Mouse (Mus musculus) macrophage (primary cell): Measurements from ENCODE around the gene Rhbdd3. TPM values are rescaled to one million over a fixed set of nuclear protein-coding genes. Genes with fewer than 3 reads are reported as not detected.

Source experiments
- H3K27ac ChIP-seq: fragments of 350-480 bp; formaldehyde crosslinking; 2 replicates; pipeline ENCODE4 v1.9.0; 2021
- H3K36me3 ChIP-seq: fragments of 350-480 bp; formaldehyde crosslinking; 2 replicates; pipeline ENCODE4 v1.9.0; 2021; ENCODE audit errors: inconsistent target
- H3K4me3 ChIP-seq: fragments of 350-480 bp; formaldehyde crosslinking; 2 replicates; pipeline ENCODE4 v1.9.0; 2021; ENCODE audit errors: inconsistent target
- H3K79me2 ChIP-seq: fragments of 350-480 bp; formaldehyde crosslinking; 2 replicates; pipeline ENCODE4 v1.9.0; 2021; ENCODE audit errors: inconsistent target
- WGBS: methylation state at CpG from one replicate; pipeline ENCODE4 v1.1.7; 2026; ENCODE audit warnings: inconsistent platforms; ENCODE audit not compliant: missing documents; 5-methylcytosine and 5-hydroxymethylcytosine counted together
- polyA plus RNA-seq: library from polyadenylated mRNA; stranded (reverse); fragments of 250-400 nt; gene quantifications from 3 replicates; pipeline ENCODE4 v1.2.4, GENCODE M21; 2018; ENCODE audit warnings: inconsistent platforms

Rhbdd3 gene
- polyA plus RNA-seq, 1 experiment from 2014 or later, result 7.5 TPM

DNA sequence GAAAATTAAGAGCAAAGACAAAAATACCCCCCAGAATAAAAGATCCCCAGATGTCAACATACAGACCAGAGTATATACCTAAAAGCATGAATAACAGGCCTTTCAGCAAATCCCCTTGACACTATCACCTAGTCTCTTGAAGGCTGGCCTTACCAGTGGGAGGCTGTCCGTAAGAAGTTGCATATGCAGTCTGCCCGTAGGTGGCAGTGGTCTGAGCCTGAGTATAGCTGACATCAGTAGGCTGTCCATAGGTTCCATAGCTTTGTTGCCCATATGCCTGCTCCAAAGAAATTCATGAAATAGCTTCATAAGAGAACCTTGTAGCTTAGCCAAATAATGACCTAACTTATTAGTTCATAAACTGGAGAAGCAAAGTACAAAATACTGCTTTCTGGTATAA, 7.0 kb upstream of the Rhbdd3 start:
- Histone ChIP-seq H3K79me2 (peaks cover 100% of the 10 kb centered on the region), H3K36me3 (peaks cover 67% of the 10 kb centered on the region), H3K4me3 (no peak overlapping the region), H3K27ac (no peak overlapping the region)
- 46% methylated on average over 2 of the region's 2 CpGs for WGBS

DNA sequence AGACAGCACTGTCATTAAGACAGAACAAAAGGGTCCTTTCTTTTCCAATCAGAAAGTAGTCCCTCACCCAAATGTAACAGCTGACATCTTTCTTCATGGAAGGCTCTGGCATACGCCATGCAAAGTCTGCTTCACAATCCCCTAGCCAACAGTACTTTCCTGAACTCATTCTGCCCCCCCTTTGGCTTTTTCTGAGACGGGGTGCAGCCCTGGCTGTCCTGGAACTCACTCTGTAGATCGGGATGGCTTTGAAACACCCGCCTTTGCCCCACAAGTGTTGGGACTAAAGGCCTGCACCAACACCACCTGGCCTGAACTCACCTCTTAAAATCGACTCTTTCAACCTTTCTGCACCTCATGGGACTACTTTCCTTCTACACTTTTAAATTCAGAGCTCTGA, 2.8 kb upstream of the Rhbdd3 start:
- H3K36me3 ChIP-seq, result peaks cover 27% of the 10 kb centered on the region
- H3K79me2 ChIP-seq, result peaks cover 84% of the 10 kb centered on the region
- no peak overlapping the region for H3K27ac ChIP-seq
- H3K4me3 ChIP-seq, result no peak overlapping the region
- whole genome bisulfite sequencing, result 76% methylated on average over 5 of the region's 5 CpGs

DNA sequence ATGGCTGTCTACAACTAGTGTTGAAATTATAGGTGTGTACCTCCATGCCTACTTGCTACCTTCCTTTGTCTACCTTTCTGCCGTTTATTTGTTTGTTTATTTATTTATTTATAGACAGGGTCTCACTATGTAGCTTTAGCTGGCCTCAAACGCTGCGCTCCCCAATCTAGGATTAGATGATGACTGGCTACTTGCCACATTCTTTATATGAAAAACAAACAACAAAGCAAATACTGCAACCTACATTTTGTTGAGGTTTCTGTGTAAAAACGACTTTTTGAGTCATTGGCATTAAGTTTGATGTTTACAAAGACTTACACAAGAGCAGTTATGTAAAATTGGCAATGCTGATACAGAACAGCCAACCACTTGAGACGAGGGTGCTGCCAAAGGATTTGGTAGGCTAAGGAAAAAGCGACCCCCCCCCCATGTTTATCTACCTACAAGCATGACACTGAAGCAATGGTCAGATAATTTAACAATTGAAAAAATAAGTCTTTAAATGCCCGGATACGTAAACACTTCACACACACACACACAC, 2.2 kb upstream of the Rhbdd3 start:
- 51% methylated on average over 7 of the region's 8 CpGs for WGBS
- H3K79me2 ChIP-seq, result peaks cover 77% of the 10 kb centered on the region
- no peak overlapping the region for H3K27ac ChIP-seq
- peak overlapping the region; percentile 84; the same call in 1 of the 2 replicates for H3K4me3 ChIP-seq
- H3K36me3 ChIP-seq, result peaks cover 21% of the 10 kb centered on the region

DNA sequence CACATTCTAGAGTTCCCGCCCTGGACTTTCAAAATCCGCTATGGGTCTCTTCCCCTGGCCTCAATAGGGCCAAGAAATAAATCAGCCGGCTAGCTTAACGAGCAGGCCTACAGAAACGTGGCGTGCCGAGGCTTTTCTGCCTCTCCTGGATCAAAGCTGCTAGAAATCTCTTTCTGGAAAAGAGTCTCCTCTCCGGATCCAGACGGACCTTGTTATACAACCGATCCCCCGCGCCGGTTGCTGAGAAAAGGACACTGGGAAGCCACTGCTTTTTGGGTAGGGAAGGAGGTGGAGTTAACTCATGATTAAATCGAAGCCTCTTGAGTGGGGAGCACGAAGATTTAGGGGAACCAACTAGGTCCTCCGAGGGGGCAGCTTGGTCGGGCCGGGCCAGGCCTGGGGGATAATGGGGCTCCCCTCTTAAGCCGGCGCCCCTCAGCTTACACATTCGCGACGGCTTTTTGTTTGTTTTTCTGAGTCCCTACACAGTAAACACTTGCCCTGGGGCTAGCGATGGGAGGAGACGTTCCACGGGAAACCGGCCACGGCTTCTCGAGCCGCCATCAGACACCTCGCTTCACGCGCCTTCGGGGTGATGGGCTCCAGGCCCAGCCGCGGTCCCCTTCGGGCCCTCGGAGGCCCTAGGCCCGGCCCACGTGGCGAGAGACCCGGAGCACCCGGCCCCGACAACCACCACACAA, 541 bp upstream of the Rhbdd3 start:
- peak overlapping the region; percentile 99 for H3K27ac ChIP-seq
- 3% methylated on average over 36 of the region's 44 CpGs for WGBS
- peaks cover 5% of the 10 kb centered on the region; the same call in 1 of the 2 replicates for H3K36me3 ChIP-seq
- peak overlapping the region; percentile 84 for H3K4me3 ChIP-seq
- peaks cover 61% of the 10 kb centered on the region for H3K79me2 ChIP-seq

DNA sequence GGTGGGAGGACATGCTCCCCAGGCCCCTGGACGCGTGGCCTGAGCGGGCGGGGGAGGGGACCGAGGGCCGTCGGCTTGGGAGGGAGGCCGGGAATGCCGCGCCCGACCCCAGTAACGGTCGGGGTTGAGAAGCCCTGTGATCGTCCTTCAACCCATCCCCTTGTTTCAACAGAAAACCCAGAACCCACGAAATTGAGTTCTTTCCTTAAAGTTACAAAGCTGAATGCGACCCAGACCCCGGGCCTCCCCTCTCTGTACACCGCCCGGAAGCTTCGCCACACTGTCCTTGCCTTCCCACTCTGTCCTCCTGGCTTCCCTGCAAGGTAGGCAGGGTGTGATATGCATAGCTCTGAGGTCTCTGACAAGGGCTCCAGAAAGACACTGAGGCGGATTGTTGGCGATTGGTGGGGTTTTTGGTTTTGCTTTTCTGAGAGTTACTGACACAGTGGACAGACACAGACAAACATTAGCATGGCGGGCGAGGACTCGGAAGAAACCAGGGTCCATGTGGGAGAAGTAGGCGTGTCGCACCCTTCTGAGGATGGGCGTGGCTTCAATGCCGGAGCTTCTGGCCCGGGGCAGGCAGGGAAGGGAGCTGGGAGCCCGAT, 954 bp downstream of the Rhbdd3 start:
- peak overlapping the region; percentile 99 for H3K27ac ChIP-seq
- peaks cover 46% of the 10 kb centered on the region for H3K79me2 ChIP-seq
- 1% methylated on average over 28 of the region's 31 CpGs for WGBS
- peak overlapping the region; percentile 55 for H3K4me3 ChIP-seq
- H3K36me3 ChIP-seq, result peaks cover under 1% of the 10 kb centered on the region; the same call in 1 of the 2 replicates

DNA sequence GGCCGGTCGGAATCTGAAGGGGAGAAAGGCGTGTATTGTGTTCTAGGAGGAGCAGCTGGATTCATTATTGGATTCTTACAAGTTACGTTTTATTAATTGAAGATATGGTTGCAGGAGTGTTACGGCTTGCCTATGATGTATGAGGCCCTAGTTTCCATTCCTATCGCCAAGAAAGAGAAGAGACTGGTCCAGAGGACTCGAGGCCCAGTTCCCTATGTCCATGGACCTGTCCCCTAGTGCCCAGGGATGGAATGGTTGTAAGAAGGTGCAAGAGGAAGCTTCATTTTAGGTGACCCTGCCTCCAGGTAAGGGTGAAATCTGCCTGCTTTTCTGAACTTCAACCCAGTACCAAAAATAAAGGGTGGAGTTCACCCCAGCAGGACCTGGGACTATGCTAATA, 1.6 kb downstream of the Rhbdd3 start:
- H3K4me3 ChIP-seq, result peak overlapping the region; percentile 55
- peaks cover 6% of the 10 kb centered on the region; the same call in 1 of the 2 replicates for H3K36me3 ChIP-seq
- WGBS, result 6% methylated on average over 7 of the region's 7 CpGs
- peaks cover 40% of the 10 kb centered on the region for H3K79me2 ChIP-seq
- H3K27ac ChIP-seq, result peak overlapping the region; percentile 99

DNA sequence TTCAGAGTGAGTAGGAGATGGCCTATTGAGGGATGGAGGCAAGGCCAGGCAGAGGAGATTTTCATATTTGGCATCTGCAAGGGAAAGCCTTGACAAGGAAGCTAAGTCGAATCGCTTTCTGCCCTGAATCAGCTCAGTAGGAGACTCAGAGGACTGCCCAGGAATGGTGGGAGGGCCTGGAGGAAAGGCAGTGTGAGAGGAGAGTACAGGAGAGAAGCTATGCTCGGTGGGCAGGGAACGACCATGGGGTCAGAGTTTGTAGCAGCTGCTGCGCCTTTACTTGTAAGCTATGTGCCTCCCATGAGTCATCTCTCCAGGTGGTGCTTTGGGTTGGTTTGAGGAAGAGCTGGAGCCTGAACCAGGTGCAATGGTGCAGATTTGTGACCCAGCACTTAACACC, 2.1 kb downstream of the Rhbdd3 start:
- 91% methylated on average over 5 of the region's 5 CpGs for WGBS
- Histone ChIP-seq H3K27ac (no peak overlapping the region), H3K79me2 (peaks cover 35% of the 10 kb centered on the region), H3K36me3 (peaks cover 6% of the 10 kb centered on the region; the same call in 1 of the 2 replicates), H3K4me3 (no peak overlapping the region)

DNA sequence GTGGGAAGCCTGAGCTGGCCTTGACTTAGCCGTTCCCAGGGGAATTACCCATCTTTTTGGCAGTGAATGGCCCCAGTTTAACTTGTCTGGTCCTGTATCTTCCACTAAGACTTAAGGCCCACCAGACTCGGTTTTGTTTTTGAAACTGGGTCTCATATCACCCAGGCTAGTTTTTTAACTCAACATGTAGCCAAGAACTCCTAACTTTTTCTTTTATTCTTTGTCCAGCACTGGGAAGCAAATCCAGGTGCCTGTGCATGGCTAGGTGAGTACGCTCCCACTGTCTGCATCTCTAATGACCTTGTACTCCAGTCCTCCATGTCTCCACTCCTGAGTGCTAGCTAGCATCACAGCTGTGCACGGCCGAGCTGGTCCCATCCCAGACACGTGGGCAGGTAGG, 2.9 kb downstream of the Rhbdd3 start:
- Histone ChIP-seq H3K27ac (no peak overlapping the region), H3K36me3 (peaks cover 6% of the 10 kb centered on the region; the same call in 1 of the 2 replicates), H3K79me2 (peaks cover 26% of the 10 kb centered on the region), H3K4me3 (no peak overlapping the region)
- 95% methylated on average over 6 of the region's 6 CpGs for whole genome bisulfite sequencing

DNA sequence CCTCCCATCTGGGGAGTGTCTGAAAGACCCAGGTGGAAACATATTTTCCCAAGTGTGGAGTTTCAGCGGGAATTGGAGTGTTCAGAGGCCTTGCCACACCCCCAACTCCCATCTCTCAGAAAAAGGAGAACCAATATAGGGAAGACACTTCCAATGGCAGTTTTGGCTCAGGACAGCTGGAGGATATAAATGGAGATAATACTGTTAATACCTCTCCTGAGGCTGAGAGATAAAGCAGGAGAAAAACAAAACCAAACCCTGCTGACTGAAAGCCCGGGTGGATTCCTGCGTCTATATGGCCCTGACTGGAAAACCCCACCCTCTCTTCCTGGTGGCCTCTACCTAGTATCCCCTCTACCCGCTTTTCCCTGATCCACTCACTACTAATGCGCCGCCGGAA, 3.7 kb downstream of the Rhbdd3 start:
- 88% methylated on average over 7 of the region's 7 CpGs for WGBS
- H3K4me3 ChIP-seq, result no peak overlapping the region
- H3K79me2 ChIP-seq, result peaks cover 19% of the 10 kb centered on the region
- peaks cover 6% of the 10 kb centered on the region; the same call in 1 of the 2 replicates for H3K36me3 ChIP-seq
- H3K27ac ChIP-seq, result no peak overlapping the region

DNA sequence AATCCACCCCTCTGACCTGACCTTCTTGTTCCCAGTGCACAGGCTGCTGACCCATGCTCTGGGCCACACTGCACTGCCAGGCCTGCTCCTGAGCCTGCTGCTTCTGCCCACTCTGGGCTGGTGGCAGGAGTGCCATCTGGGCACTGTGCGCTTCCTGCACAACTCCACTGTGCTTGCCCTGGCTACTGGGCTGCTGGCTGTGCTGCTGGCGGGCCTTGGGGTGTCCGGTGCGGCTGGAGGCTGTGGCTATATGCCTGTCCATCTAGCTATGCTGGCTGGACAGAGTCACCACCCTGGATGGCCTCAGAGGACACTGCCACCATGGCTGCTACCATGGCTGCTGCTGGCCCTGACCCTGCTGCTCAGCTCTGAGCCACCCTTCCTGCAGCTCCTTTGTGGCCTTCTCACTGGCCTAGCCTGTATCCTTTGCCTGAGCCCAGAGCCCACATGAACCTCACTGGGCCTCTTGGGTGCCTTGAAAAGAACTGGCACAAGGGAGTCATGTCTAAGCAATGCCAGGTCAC, 5.3 kb downstream of the Rhbdd3 start:
- Histone ChIP-seq H3K4me3 (no peak overlapping the region), H3K79me2 (peaks cover 4% of the 10 kb centered on the region; the same call in 1 of the 2 replicates), H3K36me3 (peaks cover 6% of the 10 kb centered on the region; the same call in 1 of the 2 replicates), H3K27ac (no peak overlapping the region)
- 100% methylated on average over 4 of the region's 4 CpGs for WGBS

DNA sequence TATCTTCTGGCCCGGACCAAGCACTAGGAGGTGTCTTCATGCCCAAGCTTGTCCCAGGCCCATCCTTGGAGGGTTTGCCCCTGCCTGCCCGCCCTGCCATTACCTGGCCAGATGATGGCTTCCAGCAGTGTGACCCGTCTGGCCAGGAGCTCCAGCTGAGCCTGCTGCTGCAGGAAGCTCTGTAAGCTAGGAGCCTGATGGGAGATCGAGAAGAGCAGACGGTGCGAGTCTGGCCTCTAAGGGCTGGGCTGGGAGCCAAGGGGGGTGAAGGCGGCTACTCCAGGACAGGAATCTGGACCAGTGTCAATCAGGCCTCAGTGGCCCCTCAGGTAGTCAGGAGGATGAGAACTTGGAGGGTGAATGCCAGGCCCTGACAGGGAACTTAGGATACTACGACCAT, 10.7 kb downstream of the Rhbdd3 start:
- no peak overlapping the region for H3K4me3 ChIP-seq
- H3K27ac ChIP-seq, result no peak overlapping the region
- H3K79me2 ChIP-seq, result no peaks in the 10 kb centered on the region
- WGBS, result 96% methylated on average over 8 of the region's 8 CpGs
- H3K36me3 ChIP-seq, result peaks cover 6% of the 10 kb centered on the region; the same call in 1 of the 2 replicates

DNA sequence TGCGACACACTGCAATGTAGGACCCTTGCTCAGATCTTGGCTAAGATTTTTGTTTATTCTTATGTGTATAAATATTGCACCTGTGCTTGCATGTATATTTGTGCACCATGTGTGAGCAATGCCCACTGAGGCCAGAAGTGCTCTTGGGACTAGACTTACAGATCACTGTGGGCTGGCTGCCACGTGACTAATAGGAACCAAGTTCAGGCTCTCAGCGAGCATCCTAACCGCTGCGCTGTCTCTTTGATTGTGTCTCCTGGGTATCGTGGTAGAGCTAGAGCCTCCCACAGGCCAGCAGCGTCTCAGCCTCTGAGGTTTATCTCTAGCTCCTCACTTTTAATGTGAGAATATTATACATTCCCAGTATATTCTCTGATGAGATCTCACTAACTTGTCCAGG, 14.9 kb downstream of the Rhbdd3 start:
- Histone ChIP-seq H3K27ac (no peak overlapping the region), H3K79me2 (no peaks in the 10 kb centered on the region), H3K36me3 (no peaks in the 10 kb centered on the region), H3K4me3 (no peak overlapping the region)
- WGBS, result 97% methylated on average over 7 of the region's 7 CpGs

DNA sequence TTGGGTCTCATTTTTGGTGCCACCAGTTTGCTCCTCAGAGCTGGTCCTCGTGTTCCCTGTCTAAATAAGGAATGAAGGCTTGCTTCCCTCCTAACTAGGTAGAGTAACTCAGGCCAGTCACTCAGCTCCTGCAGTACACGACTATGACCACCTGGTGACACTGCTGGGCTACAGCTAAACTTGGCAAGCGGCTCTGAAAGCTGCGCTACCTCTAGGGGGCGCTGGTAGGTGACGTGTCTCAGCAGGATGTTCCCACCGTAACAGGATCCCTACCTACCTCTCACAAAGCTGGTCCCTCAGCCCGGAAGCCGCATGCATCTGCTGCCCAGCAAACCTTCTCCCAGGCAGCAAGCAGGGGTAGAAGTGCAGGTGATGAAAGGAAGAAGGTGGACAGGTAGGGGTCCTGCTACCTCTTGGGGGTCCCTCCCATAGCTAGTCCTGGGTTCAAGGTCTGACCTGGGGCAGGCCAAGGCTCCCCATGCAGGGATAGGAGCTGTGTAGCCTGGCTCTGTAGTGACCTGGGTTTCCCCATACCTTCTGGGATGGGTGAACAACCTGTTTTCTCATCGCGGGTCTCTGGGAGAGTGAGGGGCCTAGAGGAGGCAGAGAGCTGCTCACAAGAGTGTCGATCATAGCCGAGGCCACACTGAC, 16.3 kb downstream of the Rhbdd3 start:
- Histone ChIP-seq H3K4me3 (no peak overlapping the region), H3K36me3 (no peaks in the 10 kb centered on the region), H3K79me2 (no peaks in the 10 kb centered on the region), H3K27ac (no peak overlapping the region)
- WGBS, result 35% methylated on average over 13 of the region's 13 CpGs

DNA sequence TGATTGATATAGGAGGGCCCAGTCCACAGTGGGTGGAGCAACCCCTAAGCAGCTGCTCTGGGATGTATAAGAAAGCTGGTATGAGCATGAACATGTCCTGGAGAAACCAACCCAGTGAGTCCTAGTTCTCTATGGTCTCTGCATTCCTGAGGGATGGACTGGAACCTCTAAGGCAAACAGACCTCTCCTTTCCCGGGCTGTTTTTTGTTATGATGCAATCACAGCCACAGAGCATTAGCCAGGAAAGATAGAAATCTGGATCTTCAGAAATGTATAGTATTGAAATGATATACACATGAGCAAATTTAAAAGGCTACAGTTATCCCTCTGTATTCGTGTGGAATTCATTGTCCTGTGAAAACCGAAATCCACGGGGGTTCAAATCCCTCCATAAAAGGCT, 27.0 kb downstream of the Rhbdd3 start:
- Histone ChIP-seq H3K27ac (no peak overlapping the region), H3K79me2 (no peaks in the 10 kb centered on the region), H3K4me3 (no peak overlapping the region), H3K36me3 (no peaks in the 10 kb centered on the region)
- 93% methylated on average over 4 of the region's 4 CpGs for WGBS
